Mouse (Mus musculus) cerebellum, postnatal 36 days (tissue): ENCODE data around the gene G6pd2.

ENCODE experiments used
- DNase-seq, 2 experiments: peaks; one replicate each; pipeline ENCODE4 v3.0.0; 2021 to 2022; ENCODE audit warnings: mixed read lengths in 2 of 2

G6pd2 gene

GRCm38 (mm10) chr5:61808516-61808915 is at the start of gene G6pd2:
G6pd2 (plus strand) TSS chr5:61808816.
- DNase-seq: no peak

- DNase-seq: no peak
These were observed 44.4 kb upstream of the G6pd2 start for GRCm38 (mm10) chr5:61764214-61764613.

- DNase-seq: no peak
These were observed 24.4 kb downstream of the G6pd2 start for GRCm38 (mm10) chr5:61832935-61833551.

GRCm38 (mm10) chr5:61843891-61844290 is 35.3 kb downstream of the G6pd2 start:
- DNase-seq: no peak
